Mouse (Mus musculus) layer of hippocampus, adult 8-10 months (tissue): ENCODE results near the gene Fgfr1op2. TPM values are rescaled to one million over a fixed set of nuclear protein-coding genes. Genes with fewer than 3 reads are reported as not detected.

ENCODE experiments used
- DNase-seq, 2 experiments: peaks; one replicate each; pipeline ENCODE4 v3.0.0; 2022; ENCODE audit warnings: low spot score in 2 of 2
- total RNA-seq, 4 experiments: library from RNA; stranded (reverse); gene quantifications; 2 replicates each; pipeline ENCODE4 v1.2.4; 2022

Gene Fgfr1op2
- total RNA-seq, 4 experiments from 2014 or later = 88.9 to 122 (median 103) TPM

- no peak for DNase-seq
Observed at GRCm38 (mm10) chr6:146602601-146603000, 25.6 kb downstream of the Fgfr1op2 start.

DNA sequence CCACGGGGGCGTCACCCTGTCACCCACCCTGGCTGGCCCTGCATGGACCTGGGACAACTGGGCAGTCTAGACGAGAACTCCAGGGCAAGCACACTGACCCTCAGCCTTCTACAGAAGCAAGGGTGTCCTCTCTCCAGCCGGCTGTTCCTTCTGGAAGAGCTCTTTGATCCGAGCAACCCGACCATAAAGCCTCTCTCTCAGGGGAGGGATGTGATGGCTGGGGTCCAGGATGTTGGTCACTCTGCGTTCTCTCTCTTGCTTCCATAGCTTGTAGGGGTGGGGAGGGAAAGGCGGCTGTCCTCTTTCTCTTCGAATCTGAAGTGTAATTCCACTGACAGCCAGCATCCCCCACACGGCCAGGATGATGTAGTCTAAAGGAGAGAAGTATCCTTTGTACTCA lies 26.6 kb downstream of the Fgfr1op2 start:
- DNase-seq = no peak

DNA sequence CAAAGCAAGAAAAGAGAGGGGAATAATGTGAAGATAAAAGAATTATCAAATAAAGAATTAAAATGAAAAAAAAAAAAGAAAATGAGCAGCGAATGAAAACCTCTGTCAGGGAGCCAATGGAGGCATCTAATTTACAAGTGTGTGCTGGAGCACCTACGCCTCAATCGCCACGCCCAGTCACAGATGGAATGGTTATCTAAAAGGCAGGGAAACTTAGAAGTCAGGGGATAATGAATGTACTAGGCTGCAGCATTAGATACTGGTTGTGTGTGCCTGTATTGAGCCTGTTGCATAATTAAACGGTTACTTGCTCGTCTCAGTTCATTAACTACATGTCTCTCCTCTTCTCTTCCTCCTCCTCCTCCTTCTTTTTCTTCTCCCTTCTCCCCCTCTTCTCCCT lies 34.4 kb downstream of the Fgfr1op2 start:
- DNase-seq = no peak

- DNase-seq = no peak
Observed at GRCm38 (mm10) chr6:146611897-146612296, 34.9 kb downstream of the Fgfr1op2 start.

DNA sequence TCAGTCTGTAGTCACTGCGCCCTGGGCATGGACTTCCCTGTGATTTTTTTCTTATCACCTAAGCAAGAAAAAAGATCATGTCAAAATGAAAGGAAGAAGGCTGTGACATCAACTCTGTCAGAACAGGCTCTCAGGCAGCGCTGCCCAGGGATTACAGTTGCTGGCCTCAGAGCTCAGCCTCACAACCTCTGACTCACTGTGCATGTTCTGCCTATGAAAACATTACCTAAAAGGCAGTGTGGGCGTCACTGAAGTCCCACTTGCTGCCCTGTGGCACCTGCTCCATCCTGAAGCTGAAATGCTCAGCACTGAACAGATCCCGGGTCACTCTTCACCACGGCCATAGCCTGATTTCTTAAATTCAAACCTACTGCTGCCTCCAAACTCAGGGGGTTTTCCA lies 35.7 kb downstream of the Fgfr1op2 start:
- no peak for DNase-seq

GRCm38 (mm10) chr6:146613907-146614306 lies 36.9 kb downstream of the Fgfr1op2 start:
- DNase-seq = no peak

GRCm38 (mm10) chr6:146614541-146614940 lies 37.5 kb downstream of the Fgfr1op2 start:
- no peak for DNase-seq

DNA sequence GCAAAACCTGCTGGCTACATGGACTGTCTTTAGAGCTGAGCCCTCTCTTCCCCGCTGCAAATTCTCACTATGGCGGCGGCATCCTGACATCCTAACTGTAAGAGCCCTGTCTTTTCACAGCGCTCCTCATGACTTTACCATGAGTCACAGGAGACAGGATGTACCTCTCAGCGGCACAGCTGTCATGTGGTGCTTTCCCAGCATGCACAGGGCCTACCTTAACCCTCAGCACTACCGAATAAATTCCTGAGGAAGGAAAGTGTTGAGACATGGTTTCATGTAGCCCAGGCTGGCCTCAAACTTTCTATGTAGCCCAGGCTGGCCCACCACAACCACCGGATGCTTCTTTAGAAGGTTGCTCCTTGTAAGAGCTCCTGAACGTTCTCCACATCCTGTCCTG lies 38.9 kb downstream of the Fgfr1op2 start:
- DNase-seq = no peak

DNA sequence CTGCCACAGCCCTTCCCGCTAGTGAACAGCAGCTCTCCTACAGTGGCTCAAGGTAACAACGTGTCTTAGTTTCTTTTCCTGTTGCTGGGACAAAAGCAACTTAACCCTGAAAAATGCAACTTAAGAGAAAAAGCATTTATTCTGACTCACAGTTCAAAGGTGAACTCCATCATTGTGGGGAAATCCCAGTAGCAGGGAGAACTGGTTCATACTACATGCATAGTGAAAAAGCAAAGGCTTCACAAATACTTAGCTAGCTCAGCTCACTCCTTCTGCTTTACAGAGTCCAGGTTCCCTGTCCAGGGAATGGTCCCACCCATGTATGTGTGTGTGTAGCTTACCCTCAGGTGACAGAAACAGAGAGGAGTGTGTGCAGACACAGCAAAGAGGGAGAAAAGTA lies 39.7 kb downstream of the Fgfr1op2 start:
- DNase-seq = no peak

- DNase-seq = no peak
Observed at GRCm38 (mm10) chr6:146628123-146628522, 51.1 kb downstream of the Fgfr1op2 start.

DNA sequence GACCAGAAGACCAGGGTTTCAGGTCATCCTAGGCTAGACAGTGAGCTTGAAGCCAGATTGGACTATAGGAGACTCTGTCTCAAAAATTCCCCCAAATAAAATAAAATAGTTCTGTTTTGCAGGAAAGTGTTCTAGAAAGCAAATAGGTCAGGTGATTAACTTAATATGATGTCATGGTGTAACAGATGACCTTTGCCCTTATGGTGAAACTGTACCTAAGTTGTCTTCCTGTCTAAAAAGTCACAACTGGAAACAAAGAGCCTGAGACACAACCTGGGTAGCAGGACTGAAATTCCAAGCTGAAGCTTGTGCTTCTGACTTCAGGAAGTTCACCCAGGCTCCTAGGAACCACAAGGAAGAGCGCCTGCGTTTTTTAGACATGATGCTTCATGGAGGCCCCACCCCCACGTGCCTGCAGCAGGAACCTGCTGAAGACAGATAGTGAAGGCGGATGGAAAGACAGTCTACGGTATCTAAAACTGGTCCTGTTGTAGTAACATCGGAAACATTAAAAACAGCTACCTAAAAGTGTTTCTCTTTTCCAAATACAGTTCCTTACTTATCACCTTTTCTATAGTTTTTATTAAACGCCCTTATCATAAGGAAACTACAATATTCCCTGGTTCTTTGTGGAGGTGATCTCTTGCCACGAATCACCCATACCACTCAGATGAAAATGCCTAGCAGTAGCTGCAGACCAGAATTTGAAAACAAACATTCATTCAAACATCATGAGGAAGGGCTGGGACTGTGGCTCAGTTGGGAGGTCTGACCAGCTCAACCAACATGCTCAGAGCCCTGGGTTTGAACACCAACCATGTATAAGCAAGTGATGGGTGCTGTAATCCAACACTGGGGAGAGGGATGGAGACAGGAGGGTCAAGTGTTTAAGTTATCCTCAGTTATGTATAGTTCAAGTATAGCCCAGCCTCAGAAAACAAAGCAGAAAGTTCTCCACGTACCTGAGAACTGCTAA lies 53.1 kb downstream of the Fgfr1op2 start:
- DNase-seq = no peak

GRCm38 (mm10) chr6:146630961-146631360 lies 54.0 kb downstream of the Fgfr1op2 start:
- DNase-seq = no peak

DNA sequence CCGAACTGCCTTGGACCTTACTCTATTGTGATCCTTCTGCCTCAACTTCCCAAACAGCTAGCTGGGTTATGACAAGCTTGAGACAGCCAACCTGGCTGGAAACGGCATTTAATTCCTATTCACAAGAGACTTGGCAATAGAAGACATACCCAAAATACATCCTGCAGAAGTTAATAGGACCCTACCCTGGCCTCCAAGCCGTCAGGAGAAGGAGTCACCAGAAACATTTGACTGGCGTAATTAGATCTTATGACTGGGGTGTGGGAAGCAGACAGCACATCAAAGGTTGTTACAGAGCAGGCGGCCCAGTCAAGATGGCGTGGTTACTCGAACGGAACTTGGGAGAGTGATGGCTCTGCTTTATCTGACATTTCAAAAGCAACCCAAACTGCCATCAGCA lies 54.8 kb downstream of the Fgfr1op2 start:
- DNase-seq = no peak

DNA sequence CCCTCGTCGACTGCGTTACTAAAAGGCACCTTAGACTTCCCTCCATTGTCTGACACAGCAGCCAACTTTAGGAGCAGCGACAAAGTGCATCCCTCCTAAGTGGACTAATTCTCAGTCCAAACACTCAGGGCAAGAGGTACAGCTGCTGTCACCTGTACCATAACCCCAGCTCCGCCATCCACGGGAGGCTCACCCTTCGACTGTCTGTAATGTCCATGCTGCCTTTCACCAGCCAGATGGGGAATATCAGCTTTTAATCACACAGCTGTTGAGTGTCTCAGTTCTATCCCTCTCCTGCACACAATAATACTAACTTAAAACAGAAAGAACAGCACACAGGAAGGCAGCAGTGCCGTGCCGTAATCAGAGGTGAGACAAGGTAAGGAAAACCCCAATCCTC lies 55.4 kb downstream of the Fgfr1op2 start:
- no peak for DNase-seq

DNA sequence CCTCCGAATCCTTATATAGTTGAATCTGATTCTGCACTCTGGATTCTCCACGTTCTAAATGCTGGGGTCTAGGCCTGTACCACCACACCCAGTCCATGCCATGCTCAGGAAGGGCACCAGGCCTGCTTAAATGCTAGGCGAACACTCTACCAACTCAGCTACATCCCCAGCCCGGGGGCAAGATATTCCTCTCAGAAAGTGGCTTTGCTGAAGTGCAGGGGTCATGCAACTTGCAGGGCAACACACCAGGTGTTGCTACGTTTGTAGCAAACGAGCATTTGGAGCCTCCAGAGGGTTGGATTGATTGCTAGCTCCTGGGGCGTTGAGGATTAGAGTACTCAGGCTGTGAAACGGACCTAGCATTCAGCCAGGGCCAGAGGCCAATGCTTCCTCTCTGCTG lies 56.1 kb downstream of the Fgfr1op2 start:
- no peak for DNase-seq

GRCm38 (mm10) chr6:146633629-146634014 lies 56.6 kb downstream of the Fgfr1op2 start:
- DNase-seq = peak; percentile 57 to 65

DNA sequence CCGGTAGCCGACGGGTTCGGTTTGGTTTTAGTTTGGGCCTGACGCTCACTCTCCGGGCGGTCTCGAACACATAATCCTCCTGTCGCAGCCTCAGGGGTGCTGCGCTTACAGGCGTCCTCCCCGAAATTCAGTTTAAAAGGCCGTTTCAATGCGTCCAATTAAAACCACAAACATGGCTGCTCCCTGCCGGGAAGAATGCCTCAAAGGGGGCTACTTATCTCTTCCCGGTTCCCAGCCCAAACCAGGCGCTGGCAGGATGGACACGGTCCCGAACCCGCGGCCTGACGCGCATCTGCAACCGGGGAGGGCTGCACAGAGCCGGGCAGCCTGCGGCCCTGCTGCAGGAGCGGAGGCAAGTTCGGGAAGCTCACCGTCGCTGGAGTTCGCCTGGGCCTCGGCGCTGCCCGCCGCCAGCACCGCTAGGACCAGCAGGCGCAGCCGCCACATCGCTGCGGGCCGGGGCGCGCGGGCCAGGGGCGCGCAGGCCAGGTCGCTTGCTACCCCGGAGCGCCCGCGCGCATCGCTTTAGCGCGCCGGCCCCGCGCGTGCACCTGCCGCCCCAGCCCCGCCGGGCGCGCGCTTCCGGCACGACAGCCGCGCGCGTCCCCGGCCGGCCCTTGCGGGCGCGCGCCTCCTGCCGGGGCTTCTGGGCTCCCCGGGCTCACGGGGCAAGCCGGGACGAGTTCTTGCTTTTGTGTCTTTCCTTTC lies 57.2 kb downstream of the Fgfr1op2 start:
- DNase-seq = peak; percentile 33 to 51

GRCm38 (mm10) chr6:146634759-146635606 lies 58.0 kb downstream of the Fgfr1op2 start:
- no peak for DNase-seq

DNA sequence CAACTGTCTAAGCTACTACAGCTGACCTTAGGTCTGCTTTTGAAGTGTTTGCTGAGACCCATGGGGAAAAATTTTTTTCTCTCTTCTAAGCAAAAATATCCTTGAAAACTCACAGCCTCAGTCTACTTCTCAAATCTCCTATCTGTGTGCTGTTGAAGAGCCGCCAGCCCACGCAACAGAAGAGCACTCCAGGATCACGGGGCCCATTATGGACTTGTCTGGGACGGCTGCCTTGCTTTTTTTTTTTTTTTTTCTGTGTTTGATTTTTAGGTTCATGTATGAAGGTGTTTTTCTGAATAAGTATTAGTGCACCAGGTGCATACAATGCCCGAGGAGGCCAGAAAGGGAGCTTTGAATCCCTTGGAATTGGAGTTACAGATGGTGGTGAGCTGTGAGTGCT lies 59.5 kb downstream of the Fgfr1op2 start:
- no peak for DNase-seq

DNA sequence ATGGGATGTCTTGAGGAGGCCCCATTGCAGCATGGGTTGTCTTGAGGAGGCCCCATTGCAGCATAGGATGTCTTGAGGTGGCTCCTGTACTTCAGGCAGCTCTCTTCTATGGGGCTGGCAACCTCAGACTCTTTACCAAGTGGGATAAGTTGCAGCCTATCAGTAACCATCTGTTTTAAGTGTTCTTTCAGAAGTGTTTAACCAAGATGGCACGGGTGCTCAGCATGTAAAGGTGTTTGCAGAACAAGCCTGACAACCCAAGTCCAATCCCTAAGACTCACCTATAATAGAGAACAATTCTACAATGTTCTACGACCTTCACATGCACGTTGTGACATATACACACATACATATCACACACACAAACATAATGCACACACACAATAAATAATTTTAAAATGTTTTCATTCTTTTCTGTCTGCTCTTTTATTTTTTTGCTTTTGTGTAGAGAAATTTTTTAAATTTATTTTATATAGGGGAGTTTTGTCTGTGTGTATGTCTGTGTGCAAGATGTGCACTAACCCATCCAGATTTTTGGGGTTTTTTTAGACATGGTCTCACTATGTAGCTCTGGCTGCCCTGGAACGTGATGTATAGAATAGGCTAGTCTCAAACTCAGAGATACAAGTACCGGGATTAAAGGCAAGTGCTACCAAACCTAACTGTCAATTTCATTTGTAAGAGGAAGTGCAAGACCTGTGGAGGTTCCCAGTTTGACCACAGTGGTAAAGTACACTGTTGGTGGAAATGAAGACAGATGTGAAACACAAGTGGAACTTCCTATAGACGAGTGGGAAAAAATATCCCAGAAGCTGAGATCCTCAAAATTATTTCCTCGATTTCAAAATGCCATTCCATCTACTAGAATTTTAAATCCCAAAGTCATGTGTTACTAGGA lies 63.3 kb downstream of the Fgfr1op2 start:
- no peak for DNase-seq

- no peak for DNase-seq
Observed at GRCm38 (mm10) chr6:146640991-146641390, 64.0 kb downstream of the Fgfr1op2 start.
